In the genomic region with DNA sequence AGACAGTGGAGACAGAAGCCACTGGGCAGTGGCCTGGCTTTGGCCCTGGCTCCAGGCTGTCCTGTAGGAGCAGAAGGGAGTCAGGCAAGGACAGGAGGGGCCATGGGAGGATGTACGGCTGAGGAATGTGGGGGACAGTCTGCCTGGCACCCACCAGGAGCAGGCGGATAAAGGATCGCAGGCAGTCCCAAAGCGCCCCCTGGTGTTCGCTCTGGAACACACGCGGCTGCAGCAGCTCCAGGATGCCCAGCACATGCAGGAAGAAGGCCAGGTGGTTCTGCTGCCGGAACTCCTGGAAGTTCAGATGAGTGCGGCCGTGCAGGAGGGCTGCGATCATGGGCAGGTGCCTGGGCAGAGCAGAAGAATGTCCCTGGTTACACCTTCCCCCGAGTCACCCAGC, we compare ENCODE assay signal across 8 mouse cellular contexts. TPM values are rescaled to one million over a fixed set of nuclear protein-coding genes. Genes with fewer than 3 reads are reported as not detected.
DNase-seq lines count a peak whose midpoint lies in the region; ATAC-seq and TF ChIP-seq lines count a peak whose summit lies in the region.
"Had no signal": no experiment of that assay in that cellular context is flagged by ENCODE, and none has a peak within 500 bp of the region (broad histone marks: within the 10 kb centered on the region; RNA-seq: fewer than 3 reads in every experiment).

No protein-coding gene starts in this region.

- H3K27ac ChIP-seq in MEL (ENCODE audit: control insufficient read depth, low read depth, low read length): no peak overlapping the region
- H3K27ac ChIP-seq: midbrain, embryonic 12.5 days had no signal

- peak; percentile 39 for TF ChIP-seq RAD21 in MEL (IDR thresholded peaks at IDR 0.05; ENCODE audit: low read depth, low read length)

- H3K79me2 ChIP-seq in MEL (ENCODE audit: control insufficient read depth, insufficient read depth, low read length, poor library complexity): no peaks in the 10 kb centered on the region

- peak; percentile 79 to 95 (median 85) for TF ChIP-seq CTCF in MEL (IDR thresholded peaks at IDR 0.05 in 2 of 3, conservative IDR thresholded peaks at IDR 0.05 in 1 of 3; ENCODE audit: control insufficient read depth in 1 of 3, insufficient read depth in 1 of 3, low read depth in 2 of 3, low read length in 3 of 3, poor library complexity in 1 of 3, severe bottlenecking in 1 of 3)

- no peak for TF ChIP-seq EP300 in MEL (IDR thresholded peaks at IDR 0.05; ENCODE audit: low read depth in 1 of 2, low read length in 2 of 2)

- no peaks in the 10 kb centered on the region for H3K27me3 ChIP-seq in MEL (ENCODE audit: control insufficient read depth in 1 of 2, insufficient read depth in 2 of 2, low read length in 2 of 2)
- H3K27me3 ChIP-seq: midbrain, embryonic 12.5 days had no signal

- no peaks in the 10 kb centered on the region for H3K36me3 ChIP-seq in MEL (ENCODE audit: control insufficient read depth in 1 of 2, insufficient read depth in 2 of 2, low read length in 2 of 2)

- H3K4me1 ChIP-seq in MEL (ENCODE audit: control insufficient read depth in 1 of 2, insufficient read depth in 2 of 2, low read length in 2 of 2): no peaks in the 10 kb centered on the region
- H3K4me1 ChIP-seq: midbrain, embryonic 12.5 days had no signal

- H3K9me3 ChIP-seq in MEL (replicated peaks; ENCODE audit: insufficient read depth, low read length): no peaks in the 10 kb centered on the region
- H3K9me3 ChIP-seq: midbrain, embryonic 12.5 days had no signal

- no peak for TF ChIP-seq POLR2A in MEL (IDR thresholded peaks at IDR 0.05; ENCODE audit: control insufficient read depth in 1 of 2, insufficient read depth in 1 of 2, low read depth in 1 of 2, low read length in 2 of 2, poor library complexity in 1 of 2)

- no peak overlapping the region for H3K4me3 ChIP-seq in MEL (ENCODE audit: control insufficient read depth in 1 of 2, insufficient read depth in 1 of 2, low read depth in 2 of 2, low read length in 2 of 2)
- H3K4me3 ChIP-seq: midbrain, embryonic 12.5 days had no signal

- ATAC-seq in erythroid progenitor cell, adult 5-6 weeks (replicated peaks; ENCODE audit: low FRiP score, poor library complexity, severe bottlenecking): peak; percentile 28; the same call in 1 of the 2 replicates

- intact Hi-C loops in left cerebral cortex, postnatal 25 days (cut with DNase I): loop anchor here (10.0 kb wide), 1 partner anchor 410 kb away; no protein-coding TSS in a partner anchor

- DNase-seq in left cerebral cortex, adult 18-20 months (ENCODE audit: low spot score in 2 of 2): peak; percentile 67 to 69
- DNase-seq in left cerebral cortex, adult 11 months (ENCODE audit: low spot score): no peak
- DNase-seq in MEL (ENCODE audit: low read depth, low spot score): peak; percentile 68
- peak; percentile 76 for DNase-seq in brain, adult 2 months (ENCODE audit: low read depth, low spot score)
- DNase-seq in left cerebral cortex, postnatal 25 days (ENCODE audit: low spot score in 2 of 2): peak; percentile 58 to 65
- DNase-seq in right cerebral cortex, adult 18-20 months: peak; percentile 56

- no peak overlapping the region for H3K9ac ChIP-seq in MEL (ENCODE audit: control insufficient read depth, low read depth, low read length, poor library complexity, severe bottlenecking)
- H3K9ac ChIP-seq: midbrain, embryonic 12.5 days had no signal

TF ChIP-seq in MEL, 35 proteins besides CTCF, POLR2A, EP300 and RAD21:
- TF ChIP-seq POLR2AphosphoS2 (IDR thresholded peaks at IDR 0.05; ENCODE audit: low read length): no peak
- TF ChIP-seq MAX (IDR thresholded peaks at IDR 0.05; ENCODE audit: low read length): peak; percentile 48; the same call in 1 of the 2 replicates
- no peak for TF ChIP-seq NRF1 (IDR thresholded peaks at IDR 0.05; ENCODE audit: insufficient read depth, low read depth, low read length, poor library complexity, severe bottlenecking)
- no peak for TF ChIP-seq E2F4 (IDR thresholded peaks at IDR 0.05; ENCODE audit: borderline replicate concordance, low read depth, low read length)
- TF ChIP-seq NELFE (IDR thresholded peaks at IDR 0.05; ENCODE audit: low read depth, low read length): no peak
- peak; percentile 55 for TF ChIP-seq SMC3 (IDR thresholded peaks at IDR 0.05; ENCODE audit: low read depth, low read length)
- peak; percentile 70; the same call in 1 of the 2 replicates for TF ChIP-seq MYC (IDR thresholded peaks at IDR 0.05; ENCODE audit: low read depth, low read length)
- no peak for TF ChIP-seq HCFC1 (IDR thresholded peaks at IDR 0.05; ENCODE audit: low read depth, low read length)
- TF ChIP-seq MAFK (IDR thresholded peaks at IDR 0.05; ENCODE audit: borderline replicate concordance, low read depth, low read length): no peak

RNA-seq across cellular contexts. Expression of gene Micall2, which starts 18.6 kb away (rescaled TPM):
- 1 to 10 TPM; 1.5 to 2.1 TPM for total RNA-seq in left cerebral cortex, adult 18-20 months (2021)
- total RNA-seq in MEL (2012; rRNA removed): 3.3 and 5.4 TPM in 2 replicates
- polyA plus RNA-seq in MEL (2012; ENCODE audit: insufficient read depth in 1 of 2, insufficient read length in 2 of 2, low read depth in 1 of 2, low replicate concordance in 2 of 2, missing spikeins in 1 of 2): 10 to 100 TPM in 1 of 2 experiments, not detected in 1; 17.6 TPM
- 42.8 and 81.4 TPM in 2 replicates for total RNA-seq in erythroid progenitor cell, adult 5-6 weeks (2015; ENCODE audit: low replicate concordance)
- total RNA-seq in erythroid progenitor cell, adult 5-6 weeks (2017; ENCODE audit: low replicate concordance): 58.5 and 59.2 TPM in 2 replicates
- 1 to 10 TPM; 2.0 to 2.4 TPM for total RNA-seq in left cerebral cortex, postnatal 25 days (2021)

RNA-seq across cellular contexts. Expression of gene Ints1, which starts 20.7 kb away (rescaled TPM):
- 100 to 1,000 TPM in 1 of 2 experiments, 10 to 100 TPM in 1; 96.3 to 103 TPM for total RNA-seq in left cerebral cortex, adult 18-20 months (2021)
- 77.9 and 82.5 TPM in 2 replicates for total RNA-seq in MEL (2012; rRNA removed)
- polyA plus RNA-seq in MEL (2012; ENCODE audit: insufficient read depth in 1 of 2, insufficient read length in 2 of 2, low read depth in 1 of 2, low replicate concordance in 2 of 2, missing spikeins in 1 of 2): 10 to 100 TPM in 1 of 2 experiments, not detected in 1; 89.2 TPM
- 46.5 and 59.1 TPM in 2 replicates for total RNA-seq in erythroid progenitor cell, adult 5-6 weeks (2015; ENCODE audit: low replicate concordance)
- total RNA-seq in erythroid progenitor cell, adult 5-6 weeks (2017; ENCODE audit: low replicate concordance): 31.3 and 72.7 TPM in 2 replicates
- total RNA-seq in left cerebral cortex, postnatal 25 days (2021): 10 to 100 TPM; 82.7 to 91.5 TPM

RNA-seq across cellular contexts. Expression of gene Mafk, which starts 36.6 kb away (rescaled TPM):
- total RNA-seq in left cerebral cortex, adult 18-20 months (2021): 1 to 10 TPM; 8.9 to 9.2 TPM
- 43.6 and 62.1 TPM in 2 replicates for total RNA-seq in MEL (2012; rRNA removed)
- 10 to 100 TPM in 1 of 2 experiments, not detected in 1; 56.5 TPM for polyA plus RNA-seq in MEL (2012; ENCODE audit: insufficient read depth in 1 of 2, insufficient read length in 2 of 2, low read depth in 1 of 2, low replicate concordance in 2 of 2, missing spikeins in 1 of 2)
- 36.5 and 36.8 TPM in 2 replicates for total RNA-seq in erythroid progenitor cell, adult 5-6 weeks (2015; ENCODE audit: low replicate concordance)
- total RNA-seq in erythroid progenitor cell, adult 5-6 weeks (2017; ENCODE audit: low replicate concordance): 45.3 and 55.7 TPM in 2 replicates
- 1 to 10 TPM; 6.8 TPM for total RNA-seq in left cerebral cortex, postnatal 25 days (2021)
